Mouse (Mus musculus) small intestine, adult 2 months (tissue): Measurements from ENCODE around the gene Asl. TPM values are rescaled to one million over a fixed set of nuclear protein-coding genes. Genes with fewer than 3 reads are reported as not detected.
A peak's percentile ranks its signal among the peaks of the same experiment; 100 is the strongest.

ENCODE experiments used
- H3K27ac ChIP-seq: fragments of 200-500 bp; 2 replicates; pipeline ENCODE4 v1.5.1; 2012; ENCODE audit warnings: low read depth, low read length, control low read depth, inconsistent platforms; ENCODE audit not compliant: insufficient read depth
- H3K27me3 ChIP-seq: fragments of 200-500 bp; 2 replicates; pipeline ENCODE4 v1.6.1; 2012; ENCODE audit warnings: mild to moderate bottlenecking, moderate library complexity, low read length, inconsistent platforms; ENCODE audit not compliant: control insufficient read depth, insufficient read depth
- H3K36me3 ChIP-seq: fragments of 200-500 bp; 2 replicates; pipeline ENCODE4 v1.6.1; 2012; ENCODE audit warnings: mild to moderate bottlenecking, low read length, control low read depth, inconsistent platforms; ENCODE audit not compliant: control insufficient read depth, insufficient read depth
- H3K4me1 ChIP-seq: fragments of 200-500 bp; 2 replicates; pipeline ENCODE4 v1.6.1; 2012; ENCODE audit warnings: low read length, inconsistent platforms, mixed read lengths; ENCODE audit not compliant: control insufficient read depth, insufficient read depth, insufficient read length
- H3K4me3 ChIP-seq: fragments of 200-500 bp; 2 replicates; pipeline ENCODE4 v1.5.1; 2012; ENCODE audit warnings: low read depth, mild to moderate bottlenecking, control low read depth, inconsistent platforms, low read length, moderate library complexity
- CTCF ChIP-seq: fragments of 200-500 bp; IDR thresholded peaks from 2 replicates; pipeline ENCODE4 v1.5.1; 2012; ENCODE audit warnings: low read depth, mild to moderate bottlenecking, control low read depth, inconsistent platforms, low read length, moderate library complexity, mixed read lengths; ENCODE audit not compliant: insufficient replicate concordance, insufficient read length; ENCODE audit errors: extremely low read depth
- POLR2A ChIP-seq: fragments of 200-500 bp; IDR thresholded peaks from 2 replicates; pipeline ENCODE4 v1.6.1; 2012; ENCODE audit warnings: low read depth, mild to moderate bottlenecking, control low read depth, inconsistent platforms, low read length, moderate library complexity
- WGBS: fragments of 180-500 bp; shearing (Covaris S2); methylation state at CpG from one replicate; pipeline ENCODE4 v1.1.7; 2018; 5-methylcytosine and 5-hydroxymethylcytosine counted together
- polyA plus RNA-seq: library from polyadenylated mRNA; depleted of rRNA; stranded (reverse); fragments of >200 nt; gene quantifications from 2 replicates; pipeline ENCODE4 v1.2.3, GENCODE M21; 2012

Gene Asl
- polyA plus RNA-seq, 1 experiment, result 54.6 TPM

- Histone ChIP-seq H3K27me3 (no peaks in the 10 kb centered on the region), H3K4me3 (no peak overlapping the region), H3K27ac (no peak overlapping the region), H3K4me1 (no peaks in the 10 kb centered on the region), H3K36me3 (peaks cover 18% of the 10 kb centered on the region)
- TF ChIP-seq POLR2A (no peak), CTCF (no peak)
- WGBS, result 87% methylated on average over 6 of the region's 6 CpGs
Measured at GRCm38 (mm10) chr5:130052955-130053354, 23.9 kb upstream of the Asl start.

GRCm38 (mm10) chr5:130052510-130052909 is 23.5 kb upstream of the Asl start:
- TF ChIP-seq CTCF, result no peak
- no peak for TF ChIP-seq POLR2A
- H3K4me1 ChIP-seq, result no peaks in the 10 kb centered on the region
- no peak overlapping the region for H3K4me3 ChIP-seq
- H3K27ac ChIP-seq, result no peak overlapping the region
- peaks cover 21% of the 10 kb centered on the region for H3K36me3 ChIP-seq
- H3K27me3 ChIP-seq, result no peaks in the 10 kb centered on the region
- WGBS, result 72% methylated on average over 5 of the region's 5 CpGs

- 91% methylated on average over 15 of the region's 15 CpGs for WGBS
- Histone ChIP-seq H3K4me3 (no peak overlapping the region), H3K27ac (no peak overlapping the region), H3K36me3 (peaks cover 33% of the 10 kb centered on the region), H3K27me3 (no peaks in the 10 kb centered on the region), H3K4me1 (no peaks in the 10 kb centered on the region)
- TF ChIP-seq POLR2A, result no peak
Measured at GRCm38 (mm10) chr5:130051073-130051860, 22.2 kb upstream of the Asl start.

- no peak overlapping the region for H3K27ac ChIP-seq
- no peak overlapping the region for H3K4me3 ChIP-seq
- TF ChIP-seq CTCF (no peak), POLR2A (no peak)
- H3K4me1 ChIP-seq, result no peaks in the 10 kb centered on the region
- H3K27me3 ChIP-seq, result no peaks in the 10 kb centered on the region
- 89% methylated on average over 6 of the region's 6 CpGs for WGBS
- H3K36me3 ChIP-seq, result peaks cover 34% of the 10 kb centered on the region
Measured at GRCm38 (mm10) chr5:130050416-130050815, 21.4 kb upstream of the Asl start.

GRCm38 (mm10) chr5:130048786-130049520 is 19.9 kb upstream of the Asl start:
- Histone ChIP-seq H3K27ac (peak overlapping the region; percentile 13; the same call in 1 of the 2 replicates), H3K27me3 (no peaks in the 10 kb centered on the region), H3K4me1 (no peaks in the 10 kb centered on the region), H3K4me3 (no peak overlapping the region), H3K36me3 (peaks cover 39% of the 10 kb centered on the region)
- WGBS, result 84% methylated on average over 15 of the region's 15 CpGs
- TF ChIP-seq POLR2A (no peak), CTCF (no peak)

- no peaks in the 10 kb centered on the region for H3K4me1 ChIP-seq
- no peak for TF ChIP-seq POLR2A
- TF ChIP-seq CTCF, result peak; percentile 47; the same call in 1 of the 2 replicates
- peaks cover 52% of the 10 kb centered on the region for H3K36me3 ChIP-seq
- no peak overlapping the region for H3K4me3 ChIP-seq
- no peak overlapping the region for H3K27ac ChIP-seq
- 79% methylated on average over 6 of the region's 6 CpGs for WGBS
- no peaks in the 10 kb centered on the region for H3K27me3 ChIP-seq
Measured at GRCm38 (mm10) chr5:130047013-130047412, 18.0 kb upstream of the Asl start.

GRCm38 (mm10) chr5:130046589-130046988 is 17.5 kb upstream of the Asl start:
- Histone ChIP-seq H3K4me3 (no peak overlapping the region), H3K36me3 (peaks cover 52% of the 10 kb centered on the region), H3K27ac (no peak overlapping the region), H3K4me1 (no peaks in the 10 kb centered on the region), H3K27me3 (no peaks in the 10 kb centered on the region)
- WGBS, result 94% methylated on average over 10 of the region's 10 CpGs
- TF ChIP-seq POLR2A (no peak), CTCF (no peak)
